Mouse (Mus musculus) bone marrow, adult 2 months (tissue): ENCODE measurements around the gene Ccdc38.

Source experiments
- CTCF ChIP-seq: fragments of 200-500 bp; IDR thresholded peaks from 2 replicates; pipeline ENCODE4 v1.5.1; 2011; ENCODE audit warnings: low read length, control low read depth; ENCODE audit not compliant: control insufficient read depth, insufficient read depth
- POLR2A ChIP-seq: fragments of 200-500 bp; IDR thresholded peaks from 2 replicates; pipeline ENCODE4 v1.6.1; 2011; ENCODE audit warnings: low read depth, mild to moderate bottlenecking, control low read depth, low read length, borderline replicate concordance; ENCODE audit not compliant: control insufficient read depth

DNA sequence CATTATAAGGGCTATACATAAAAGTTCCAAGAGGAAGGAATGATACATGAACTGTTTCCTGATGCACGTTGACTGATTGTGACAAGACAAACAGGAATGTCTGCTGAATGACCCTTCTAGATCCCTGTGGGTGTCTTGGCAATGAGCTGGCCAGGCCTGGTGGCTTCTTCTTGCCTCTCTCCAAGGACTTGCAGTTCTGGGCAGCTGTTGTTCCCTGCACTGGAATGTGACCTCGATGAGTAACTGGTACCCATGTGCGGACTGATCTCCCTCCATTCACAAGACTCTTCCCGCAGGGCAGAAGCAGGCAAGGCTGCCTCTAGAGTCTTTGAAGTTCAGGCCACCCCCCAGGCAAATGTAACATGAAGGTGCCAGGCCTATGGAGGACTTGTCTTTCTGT, 55.4 kb downstream of the Ccdc38 start:
- TF ChIP-seq CTCF (no peak), POLR2A (no peak)
